Mouse (Mus musculus) thymus, postnatal 25 days (tissue): ENCODE data around the gene Aspdh.

Experiments
- DNase-seq: peaks from one replicate; pipeline ENCODE4 v3.0.0; 2022

Aspdh gene

GRCm38 (mm10) chr7:44453256-44453655, 11.9 kb upstream of the Aspdh start:
- DNase-seq: no peak

GRCm38 (mm10) chr7:44456302-44456701, 8.9 kb upstream of the Aspdh start:
- DNase-seq: no peak

- no peak for DNase-seq
Measured at GRCm38 (mm10) chr7:44460067-44460466, 5.1 kb upstream of the Aspdh start.

GRCm38 (mm10) chr7:44460767-44461502, 4.3 kb upstream of the Aspdh start:
- DNase-seq: no peak

GRCm38 (mm10) chr7:44461503-44462217, 3.5 kb upstream of the Aspdh start:
- no peak for DNase-seq

GRCm38 (mm10) chr7:44462218-44463055, 2.8 kb upstream of the Aspdh start:
- peak; percentile 40 for DNase-seq

- DNase-seq: no peak
Measured at GRCm38 (mm10) chr7:44463056-44463425, 2.1 kb upstream of the Aspdh start.

GRCm38 (mm10) chr7:44463556-44464225, 1.5 kb upstream of the Aspdh start:
- DNase-seq: no peak

GRCm38 (mm10) chr7:44464511-44464910, 680 bp upstream of the Aspdh start:
- DNase-seq: no peak

GRCm38 (mm10) chr7:44466006-44466887, 1.1 kb downstream of the Aspdh start:
- no peak for DNase-seq

GRCm38 (mm10) chr7:44466888-44467311, 1.7 kb downstream of the Aspdh start:
- no peak for DNase-seq

GRCm38 (mm10) chr7:44467811-44468411, 2.7 kb downstream of the Aspdh start, which contains the start of gene Josd2:
Gene Josd2, plus strand, starts transcription at chr7:44467980.
- DNase-seq: peak; percentile 88

- DNase-seq: no peak
Measured at GRCm38 (mm10) chr7:44468644-44469285, 3.6 kb downstream of the Aspdh start.

GRCm38 (mm10) chr7:44469677-44470675, 4.8 kb downstream of the Aspdh start:
- DNase-seq: no peak

GRCm38 (mm10) chr7:44470696-44471612, 5.8 kb downstream of the Aspdh start:
- DNase-seq: no peak

GRCm38 (mm10) chr7:44471880-44472557, 6.8 kb downstream of the Aspdh start:
- DNase-seq: no peak

- DNase-seq: no peak
Measured at GRCm38 (mm10) chr7:44472558-44472885, 7.3 kb downstream of the Aspdh start.
